Mouse (Mus musculus): Measurements from ENCODE around the gene Stag1. TPM values are rescaled to one million over a fixed set of nuclear protein-coding genes. Genes with fewer than 3 reads are reported as not detected.

The Stag1 gene
- polyA plus RNA-seq (2015; fragmentation: Nextera tagmentation; extraction: Ambion mirVana): 28.5 and 30.1 TPM in 2 replicates

GRCm38 (mm10) chr9:100597546-100597945 is at the start of gene Stag1:
Gene Stag1, plus strand, starts transcription at chr9:100597798.

GRCm38 (mm10) chr9:100570626-100571233 is 26.9 kb upstream of the Stag1 start, which contains the start of gene Slc35g2:
Gene Slc35g2, minus strand, starts transcription at chr9:100571090.

Other genes with a start within 250 kb of the Stag1 start
- gene Il20rb, start 111.0 kb upstream of the Stag1 start, polyA plus RNA-seq (2015; fragmentation: Nextera tagmentation; extraction: Ambion mirVana): 1.9 and 2.6 TPM in 2 replicates
- gene Nck1, start 51.7 kb upstream of the Stag1 start, polyA plus RNA-seq (2015; fragmentation: Nextera tagmentation; extraction: Ambion mirVana): 66.3 and 70.4 TPM in 2 replicates
- 18.6 and 19.5 TPM in 2 replicates for gene Slc35g2, start 26.7 kb upstream of the Stag1 start, polyA plus RNA-seq (2015; fragmentation: Nextera tagmentation; extraction: Ambion mirVana)